Mouse (Mus musculus): ENCODE measurements around the gene Hes7.

Gene Hes7

DNA sequence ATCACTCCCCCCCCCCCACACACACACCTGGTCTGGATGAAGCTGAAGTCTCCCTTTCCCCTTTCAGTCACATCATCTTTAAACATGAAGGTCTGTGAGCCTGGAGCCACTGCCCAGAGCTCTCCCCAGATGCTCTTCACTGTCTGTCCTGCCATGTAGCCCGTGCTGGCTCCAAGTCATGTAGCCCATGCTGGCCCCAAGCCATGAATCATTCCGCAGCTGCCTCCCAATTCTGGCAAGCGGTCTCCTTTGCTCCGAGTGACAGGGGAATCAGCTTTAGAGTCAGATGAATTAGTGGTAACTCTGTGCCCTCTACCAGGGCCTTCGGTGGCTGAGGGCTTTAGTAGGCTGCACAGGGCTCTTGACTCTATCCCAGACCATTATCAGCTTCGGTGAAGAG lies 29.5 kb downstream of the Hes7 start:
- no peak for DNase-seq (ENCODE audit: low read depth, low spot score)

DNA sequence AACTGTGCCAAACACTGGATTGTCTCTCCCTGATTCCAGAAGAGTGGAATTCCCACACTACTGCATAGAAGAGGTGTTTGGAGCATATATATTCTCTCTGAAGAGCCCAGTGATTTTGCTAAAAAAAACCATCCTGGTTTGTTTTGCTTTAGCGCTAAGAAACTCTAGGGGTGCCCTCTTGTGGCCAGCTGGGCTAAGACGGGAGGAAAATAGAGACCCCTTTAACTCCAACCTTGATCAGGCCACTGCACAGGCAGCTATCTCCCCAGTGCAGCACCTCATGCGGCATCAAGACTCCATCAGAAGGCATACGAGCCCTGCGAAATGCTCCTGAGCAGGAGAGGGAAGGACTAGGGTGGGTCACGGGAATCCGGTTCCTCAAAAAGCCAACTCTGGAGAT lies 30.2 kb downstream of the Hes7 start:
- DNase-seq (ENCODE audit: low read depth, low spot score), result no peak

DNA sequence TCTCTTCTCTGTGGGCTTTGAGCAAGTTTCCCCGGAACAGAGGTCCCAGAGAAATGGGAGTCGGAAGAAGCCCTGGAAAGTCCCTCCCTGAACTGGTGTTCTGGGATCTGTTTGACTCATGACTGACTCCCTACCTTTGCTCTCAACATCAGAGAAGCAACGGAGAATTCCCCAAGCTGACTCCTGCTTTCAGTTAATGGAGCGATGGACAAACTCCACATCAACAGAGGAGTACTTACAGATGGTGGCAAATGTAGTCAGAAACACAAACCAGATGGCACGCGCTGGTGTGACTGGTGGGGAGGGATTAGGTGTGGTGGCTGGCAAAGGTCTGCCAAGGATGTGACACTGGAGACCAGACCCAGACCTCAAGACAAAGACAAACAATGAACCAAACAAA lies 30.8 kb downstream of the Hes7 start:
- no peak for DNase-seq (ENCODE audit: low read depth, low spot score)

DNA sequence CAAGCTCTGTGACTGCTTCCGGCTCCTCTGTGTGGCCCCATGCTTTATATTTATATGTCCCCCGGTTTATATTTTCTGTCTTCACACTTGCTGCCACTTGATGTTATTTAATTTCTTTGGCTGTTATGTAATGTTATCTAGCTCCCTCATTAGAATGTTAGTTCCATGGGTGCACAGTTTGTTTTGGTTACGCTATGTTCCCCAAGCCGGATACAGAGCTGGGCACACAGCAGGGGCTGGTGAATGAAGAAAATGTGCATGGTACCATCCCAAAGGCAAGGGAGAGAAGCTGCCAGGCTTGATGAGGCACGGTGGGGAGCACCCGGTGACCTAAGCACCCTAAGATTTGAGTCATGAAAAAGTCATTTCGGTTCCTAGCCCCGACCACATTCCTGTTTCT lies 33.6 kb downstream of the Hes7 start:
- DNase-seq (ENCODE audit: low read depth, low spot score), result no peak

DNA sequence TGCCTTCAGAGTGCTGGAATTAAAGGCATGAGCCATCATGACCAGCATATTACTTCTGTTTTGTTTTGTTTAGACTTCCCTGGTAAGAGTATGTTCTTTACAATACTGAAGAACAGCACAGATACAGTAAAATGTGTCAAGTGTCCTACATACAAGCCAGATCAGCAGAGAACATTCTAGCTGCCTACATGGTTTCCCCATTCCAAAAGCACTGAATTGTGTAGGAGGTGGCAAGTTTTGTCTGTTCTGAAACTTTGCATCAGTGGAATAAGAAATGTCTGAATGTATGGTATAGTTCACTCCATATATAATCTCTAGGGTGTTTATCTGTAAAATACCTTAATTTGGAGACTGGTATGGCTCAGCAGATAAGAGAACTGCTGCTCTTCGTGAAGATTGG lies 35.1 kb downstream of the Hes7 start:
- DNase-seq (ENCODE audit: low read depth, low spot score), result no peak

DNA sequence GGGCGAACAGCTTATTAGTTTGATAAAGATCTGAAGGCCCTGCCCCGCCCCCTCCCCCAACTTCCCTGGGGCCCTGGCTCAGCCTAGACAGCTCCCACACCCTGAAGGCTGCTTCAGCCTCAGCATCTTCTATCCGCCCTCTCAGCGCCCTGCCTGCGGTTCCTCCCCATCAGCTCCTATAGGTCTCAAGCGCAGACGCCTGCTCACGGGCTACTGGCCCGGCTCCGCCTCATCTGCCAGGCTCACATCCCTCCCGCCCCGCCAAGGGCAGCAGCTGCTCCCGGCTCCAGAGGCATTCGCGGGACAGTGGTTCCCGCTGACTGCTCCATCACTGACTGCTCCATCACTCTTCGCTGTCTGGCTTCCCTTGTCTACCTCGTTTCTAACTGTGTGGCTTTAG lies 36.6 kb downstream of the Hes7 start, which contains the start of gene Alox12b:
Gene Alox12b (plus strand): TSS at position 190 of the 400 bp plus-strand sequence.
- DNase-seq (ENCODE audit: low read depth, low spot score), result no peak

DNA sequence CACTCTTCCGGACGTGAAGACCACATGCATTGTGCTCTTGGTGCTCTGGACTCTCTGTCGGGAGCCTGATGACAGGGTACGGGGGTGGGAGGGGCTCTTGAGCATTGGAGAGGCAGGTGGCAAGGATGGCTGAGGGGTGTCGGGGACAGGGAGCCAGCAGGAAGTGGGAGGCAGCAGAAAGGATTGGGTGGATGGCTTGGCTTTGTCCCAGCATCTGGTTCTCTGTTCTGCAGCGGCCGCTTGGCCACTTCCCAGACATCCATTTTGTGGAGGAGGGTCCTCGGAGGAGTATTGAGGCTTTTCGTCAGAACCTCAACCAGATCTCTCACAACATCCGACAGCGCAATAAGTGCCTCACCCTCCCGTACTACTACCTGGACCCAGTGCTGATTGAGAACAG lies 49.1 kb downstream of the Hes7 start:
- DNase-seq (ENCODE audit: low read depth, low spot score), result no peak

DNA sequence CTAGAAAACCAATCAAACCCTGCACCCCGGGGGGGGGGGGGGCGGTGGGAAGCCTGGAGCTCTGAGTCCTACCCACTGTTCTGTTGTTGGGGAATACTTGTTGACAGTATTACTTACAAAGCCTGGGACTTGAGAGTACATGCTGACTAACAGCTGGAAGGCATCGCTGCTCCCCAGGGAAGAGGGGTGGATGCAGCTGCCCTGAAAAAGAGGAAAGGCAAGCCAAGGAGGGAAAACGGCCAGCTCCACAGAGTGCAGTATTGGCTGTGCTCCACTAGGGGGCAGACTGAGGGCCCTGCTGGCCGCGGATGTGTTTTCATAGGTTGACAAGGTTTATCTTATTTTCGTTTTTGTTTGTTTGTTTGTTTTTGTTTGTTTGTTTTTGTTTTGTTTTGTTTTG lies 51.4 kb downstream of the Hes7 start:
- DNase-seq (ENCODE audit: low read depth, low spot score), result peak; percentile 90

DNA sequence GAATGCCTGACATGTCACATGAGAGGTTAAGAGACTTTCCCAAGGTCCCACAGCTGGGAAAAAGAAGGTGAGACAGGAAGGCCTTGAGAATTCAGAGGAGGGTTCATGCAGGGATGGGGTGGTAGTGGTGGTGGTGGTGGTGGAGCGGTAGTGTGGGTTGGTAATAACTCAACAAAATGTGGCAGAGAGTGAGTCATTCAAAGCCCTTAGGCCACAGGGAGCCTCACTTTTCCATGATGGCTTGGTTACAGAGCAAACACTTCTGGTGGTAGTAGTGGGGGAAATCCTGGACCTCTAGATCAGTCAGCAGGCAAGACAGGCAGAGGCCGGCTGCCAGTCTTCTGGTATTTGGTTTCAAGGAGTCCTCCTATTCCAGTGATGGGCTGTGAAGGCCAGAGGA lies 52.4 kb downstream of the Hes7 start:
- DNase-seq (ENCODE audit: low read depth, low spot score), result no peak
